Mouse (Mus musculus) hindlimb bud, embryonic 11.5 days (tissue): ENCODE data around the gene Crnkl1.

Source experiments
- DNase-seq: peaks from one replicate; pipeline ENCODE4 v3.0.0-alpha.2; 2012; ENCODE audit warnings: low read depth, low spot score; ENCODE audit errors: extremely low spot score

Gene Crnkl1

GRCm38 (mm10) chr2:145934339-145935231 lies at the start of gene Crnkl1, which contains the start of gene Cfap61:
Gene Crnkl1, minus strand, starts transcription at chr2:145935014.
Gene Cfap61, plus strand, starts transcription at chr2:145934784.
- DNase-seq = peak; percentile 88

GRCm38 (mm10) chr2:145982317-145983045 lies 47.7 kb upstream of the Crnkl1 start:
- DNase-seq = no peak

GRCm38 (mm10) chr2:145981699-145982112 lies 46.9 kb upstream of the Crnkl1 start:
- no peak for DNase-seq

- no peak for DNase-seq
These were observed 46.1 kb upstream of the Crnkl1 start for GRCm38 (mm10) chr2:145980881-145981280.

GRCm38 (mm10) chr2:145979616-145980015 lies 44.8 kb upstream of the Crnkl1 start:
- no peak for DNase-seq

- no peak for DNase-seq
These were observed 37.8 kb upstream of the Crnkl1 start for GRCm38 (mm10) chr2:145972571-145972970.

- no peak for DNase-seq
These were observed 36.6 kb upstream of the Crnkl1 start for GRCm38 (mm10) chr2:145971237-145972010.

GRCm38 (mm10) chr2:145970751-145971150 lies 35.9 kb upstream of the Crnkl1 start:
- no peak for DNase-seq

- DNase-seq = no peak
These were observed 27.0 kb upstream of the Crnkl1 start for GRCm38 (mm10) chr2:145961861-145962260.

- DNase-seq = no peak
These were observed 23.7 kb upstream of the Crnkl1 start for GRCm38 (mm10) chr2:145958551-145958950.

GRCm38 (mm10) chr2:145958097-145958496 lies 23.3 kb upstream of the Crnkl1 start:
- no peak for DNase-seq

GRCm38 (mm10) chr2:145957450-145957849 lies 22.6 kb upstream of the Crnkl1 start:
- no peak for DNase-seq

GRCm38 (mm10) chr2:145956318-145956717 lies 21.5 kb upstream of the Crnkl1 start:
- no peak for DNase-seq

- DNase-seq = no peak
These were observed 21.0 kb upstream of the Crnkl1 start for GRCm38 (mm10) chr2:145955844-145956243.

- no peak for DNase-seq
These were observed 17.9 kb upstream of the Crnkl1 start for GRCm38 (mm10) chr2:145952726-145953125.

- no peak for DNase-seq
These were observed 15.4 kb upstream of the Crnkl1 start for GRCm38 (mm10) chr2:145950239-145950638.

GRCm38 (mm10) chr2:145949475-145950068 lies 14.8 kb upstream of the Crnkl1 start:
- no peak for DNase-seq

GRCm38 (mm10) chr2:145948402-145948954 lies 13.7 kb upstream of the Crnkl1 start:
- no peak for DNase-seq

- no peak for DNase-seq
These were observed 9.5 kb upstream of the Crnkl1 start for GRCm38 (mm10) chr2:145944286-145944685.

- DNase-seq = no peak
These were observed 6.6 kb upstream of the Crnkl1 start for GRCm38 (mm10) chr2:145941403-145941802.
